Comparison of ENCODE assay signal across 17 mouse cellular contexts in the genomic region with DNA sequence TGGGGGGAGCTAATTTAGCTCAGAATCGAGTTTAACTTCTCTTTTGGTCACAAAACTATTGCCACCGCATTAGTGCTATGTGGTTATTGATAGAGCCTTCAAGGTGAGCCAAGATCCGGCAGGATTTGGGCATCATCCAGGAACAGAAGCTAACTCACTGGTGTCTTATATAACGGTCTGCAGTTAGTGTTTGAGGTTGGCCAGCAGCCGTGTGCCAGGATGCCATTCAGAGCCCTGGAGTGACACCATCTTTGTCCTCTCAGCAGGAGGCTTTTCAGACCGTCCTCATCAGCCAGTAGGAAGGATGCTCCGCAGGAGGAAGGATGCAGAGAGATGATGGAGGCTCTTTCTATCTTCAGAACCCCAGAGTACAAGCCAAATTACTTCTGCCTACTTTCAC.
DNase-seq lines count a peak whose midpoint lies in the region; ATAC-seq and TF ChIP-seq lines count a peak whose summit lies in the region.
"Had no signal": no experiment of that assay in that cellular context is flagged by ENCODE, and none has a peak within 500 bp of the region (broad histone marks: within the 10 kb centered on the region; RNA-seq: fewer than 3 reads in every experiment).

No protein-coding gene starts in this region.

- no peak for TF ChIP-seq EP300 in liver, postnatal 0 days (IDR thresholded peaks at IDR 0.05; ENCODE audit: low read depth)

- no peak for TF ChIP-seq CTCF in liver, adult 2 months (IDR thresholded peaks at IDR 0.05; ENCODE audit: low read depth, low read length)
- TF ChIP-seq CTCF in liver, postnatal 0 days (IDR thresholded peaks at IDR 0.05; ENCODE audit: low read depth): no peak

- H3K9ac ChIP-seq in liver, adult 2 months (ENCODE audit: low read depth, low read length): no peak overlapping the region
- no peak overlapping the region for H3K9ac ChIP-seq in liver, postnatal 0 days (replicated peaks)
- H3K9ac ChIP-seq: embryonic facial prominence, embryonic 13.5 days; heart, embryonic 12.5 days; liver, embryonic 12.5 days; lung, embryonic 15.5 days had no signal

- no peak overlapping the region for H3K27ac ChIP-seq in liver, adult 2 months (replicated peaks; ENCODE audit: insufficient read depth, low read depth, low read length)
- H3K27ac ChIP-seq in liver, postnatal 0 days (ENCODE audit: low read depth): no peak overlapping the region
- H3K27ac ChIP-seq: embryonic facial prominence, embryonic 13.5 days; limb, embryonic 10.5 days; liver, embryonic 12.5 days; lung, embryonic 15.5 days had no signal

- ATAC-seq in frontal cortex, adult (ENCODE audit: low TSS enrichment): peak; percentile 47
- no peak for ATAC-seq in liver, postnatal 0 days
- ATAC-seq: inflammation-experienced regulatory T-cells, adult 6 months; liver, embryonic 12.5 days had no signal

- no peak overlapping the region for H3K4me2 ChIP-seq in liver, postnatal 0 days (ENCODE audit: low read depth, low read length)
- H3K4me2 ChIP-seq: embryonic facial prominence, embryonic 13.5 days; heart, embryonic 12.5 days; liver, embryonic 12.5 days; lung, embryonic 15.5 days had no signal

- H3K4me1 ChIP-seq in liver, adult 2 months (ENCODE audit: control insufficient read depth, insufficient read depth, low read length): no peaks in the 10 kb centered on the region
- H3K4me1 ChIP-seq in liver, postnatal 0 days (ENCODE audit: insufficient read depth): no peaks in the 10 kb centered on the region
- H3K4me1 ChIP-seq: embryonic facial prominence, embryonic 13.5 days; limb, embryonic 10.5 days; liver, embryonic 12.5 days; lung, embryonic 15.5 days had no signal

- no peaks in the 10 kb centered on the region for H3K27me3 ChIP-seq in liver, adult 2 months (ENCODE audit: control insufficient read depth, insufficient read depth, low read length)
- no peaks in the 10 kb centered on the region for H3K27me3 ChIP-seq in liver, postnatal 0 days (ENCODE audit: insufficient read depth, low read length)
- H3K27me3 ChIP-seq: embryonic facial prominence, embryonic 13.5 days; heart, embryonic 12.5 days; lung, embryonic 15.5 days had no signal

- TF ChIP-seq POLR2A in liver, adult 2 months (IDR thresholded peaks at IDR 0.05; ENCODE audit: extremely low read depth, insufficient read depth, low read length): no peak

- 34% methylated on average over 7 of the region's 7 CpGs for WGBS in liver, adult 2 months
- 68% methylated on average over 7 of the region's 7 CpGs for WGBS in liver, postnatal 0 days (ENCODE audit: insufficient replicate concordance)

- H3K79me2 ChIP-seq in liver, adult 2 months (ENCODE audit: control insufficient read depth, insufficient read depth, low read length): no peaks in the 10 kb centered on the region

- H3K36me3 ChIP-seq in liver, adult 2 months (ENCODE audit: control insufficient read depth, insufficient read depth, low read length): no peaks in the 10 kb centered on the region
- H3K36me3 ChIP-seq in liver, postnatal 0 days (replicated peaks; ENCODE audit: insufficient read depth, low read length): no peaks in the 10 kb centered on the region
- H3K36me3 ChIP-seq: embryonic facial prominence, embryonic 13.5 days; heart, embryonic 12.5 days; limb, embryonic 10.5 days; liver, embryonic 12.5 days; lung, embryonic 15.5 days had no signal

- H3K9me3 ChIP-seq in liver, postnatal 0 days (ENCODE audit: low read length): no peaks in the 10 kb centered on the region
- H3K9me3 ChIP-seq: embryonic facial prominence, embryonic 13.5 days; heart, embryonic 12.5 days; limb, embryonic 10.5 days; liver, embryonic 12.5 days; lung, embryonic 15.5 days had no signal

- DNase-seq in frontal cortex, postnatal 36 days (ENCODE audit: low spot score in 2 of 2): no peak
- peak; percentile 38 for DNase-seq in liver, adult 2 months (ENCODE audit: extremely low read depth, low read depth, low spot score)
- DNase-seq in liver, postnatal 0 days: no peak
- peak; percentile 80 for DNase-seq in cerebellum, adult 8-10 months
- DNase-seq in kidney, postnatal 10 days: no peak
- DNase-seq in B cell, adult 2 months: no peak
- DNase-seq: gastrocnemius, postnatal 10 days; kidney, adult 8-10 months; midbrain, embryonic 14.5 days; thymus, postnatal 4 days had no signal

- no peak overlapping the region for H3K4me3 ChIP-seq in liver, adult 2 months (ENCODE audit: insufficient read depth, low read depth, low read length)
- H3K4me3 ChIP-seq in liver, postnatal 0 days (ENCODE audit: low read depth, low read length): no peak overlapping the region
- H3K4me3 ChIP-seq: embryonic facial prominence, embryonic 13.5 days; heart, embryonic 12.5 days; limb, embryonic 10.5 days; liver, embryonic 12.5 days; lung, embryonic 15.5 days had no signal

Comparison
In these comparisons a context has a peak if more than half of its experiments do, and no peak if none do; other contexts are left out.
1. DNase-seq: peak in liver, adult 2 months (single experiment) and cerebellum, adult 8-10 months (single experiment); none in frontal cortex, postnatal 36 days (0 of 2), liver, postnatal 0 days (single experiment), kidney, postnatal 10 days (single experiment) and B cell, adult 2 months (0 of 2).